Mouse (Mus musculus) ES-E14 (cell line): ENCODE results near the gene Fbln2. TPM values are rescaled to one million over a fixed set of nuclear protein-coding genes. Genes with fewer than 3 reads are reported as not detected.
"Not testable (repeated sequence)": the region's sequence is repeated elsewhere in the genome, so short reads cannot be mapped to it uniquely, and the experiment has no call there.

Experiments used
- DNase-seq: peaks from one replicate; pipeline ENCODE4 v3.0.0-alpha.2; 2013; ENCODE audit warnings: low read depth, low spot score
- H3K27ac ChIP-seq: 2 replicates; pipeline ENCODE4 v1.5.1; 2012; ENCODE audit warnings: low read depth, mild to moderate bottlenecking, low read length, moderate library complexity, mixed read lengths; ENCODE audit not compliant: poor library complexity, insufficient read depth, severe bottlenecking
- H3K36me3 ChIP-seq: 2 replicates; pipeline ENCODE4 v1.6.1; 2012; ENCODE audit warnings: mild to moderate bottlenecking, low read length, moderate library complexity, mixed read lengths; ENCODE audit not compliant: control insufficient read depth, poor library complexity, insufficient read depth, severe bottlenecking
- H3K4me1 ChIP-seq, 2 experiments: fragments of 150-350 bp in 1 of 2; sonication (generic) in 1 of 2; 2 replicates each; pipeline ENCODE4 v1.6.1; 2012; ENCODE audit warnings: low read length in 2 of 2, mild to moderate bottlenecking in 1 of 2, mixed read lengths in 1 of 2; ENCODE audit not compliant: control insufficient read depth in 2 of 2, insufficient read depth in 2 of 2, poor library complexity in 1 of 2
- H3K4me3 ChIP-seq, 2 experiments: fragments of 150-350 bp in 1 of 2; sonication (generic) in 1 of 2; 2 replicates each; pipeline ENCODE4 v1.5.1; 2012; ENCODE audit warnings: low read length in 2 of 2, low read depth in 1 of 2, mild to moderate bottlenecking in 1 of 2, mixed read lengths in 1 of 2; ENCODE audit not compliant: insufficient read depth in 1 of 2, poor library complexity in 1 of 2, severe bottlenecking in 1 of 2
- H3K9ac ChIP-seq: 2 replicates; pipeline ENCODE4 v1.6.1; 2012; ENCODE audit warnings: low read depth, mild to moderate bottlenecking, low read length, mixed read lengths; ENCODE audit not compliant: poor library complexity, insufficient read depth, severe bottlenecking
- H3K9me3 ChIP-seq: fragments of 150-350 bp; sonication (generic); 2 replicates; pipeline ENCODE4 v1.6.1; 2012; ENCODE audit warnings: low read depth, mild to moderate bottlenecking, low read length; ENCODE audit not compliant: control insufficient read depth, insufficient read depth
- CHD2 ChIP-seq: IDR thresholded peaks from 2 replicates; pipeline ENCODE4 v1.6.1; 2014; ENCODE audit warnings: mild to moderate bottlenecking, low read depth, low read length, inconsistent platforms
- HCFC1 ChIP-seq: IDR thresholded peaks from 2 replicates; pipeline ENCODE4 v1.6.1; 2012; ENCODE audit warnings: low read length, inconsistent platforms, borderline replicate concordance; ENCODE audit not compliant: insufficient read depth
- MAFK ChIP-seq: IDR thresholded peaks from 2 replicates; pipeline ENCODE4 v1.6.1; 2014; ENCODE audit warnings: mild to moderate bottlenecking, low read depth, low read length, inconsistent platforms; ENCODE audit not compliant: insufficient read depth
- ZC3H11A ChIP-seq: IDR thresholded peaks from 2 replicates; pipeline ENCODE4 v1.6.1; 2012; ENCODE audit warnings: low read depth, mild to moderate bottlenecking, inconsistent platforms, low read length, borderline replicate concordance
- ZNF384 ChIP-seq: IDR thresholded peaks from 2 replicates; pipeline ENCODE4 v1.6.1; 2012; ENCODE audit warnings: low read depth, low read length, inconsistent platforms
- in situ Hi-C, 2 experiments: fragments of 600-800 bp; cut with MboI; formaldehyde crosslinking; loops; one replicate each; pipeline ENCODE4 v1.15.1; 2025; ENCODE audit warnings: low sequenced_read_pairs in 2 of 2, inconsistent platforms in 1 of 2; ENCODE audit not compliant: unreplicated experiment in 2 of 2
- total RNA-seq: library from RNA; depleted of rRNA; stranded (reverse); fragments of 300-350 nt; gene quantifications from 2 replicates; pipeline ENCODE4 v1.2.3, GENCODE M21; 2012; rRNA removed

Gene Fbln2
- 9.0 and 24.7 TPM in 2 replicates for total RNA-seq

GRCm38 (mm10) chr6:91212155-91212554 lies at the start of gene Fbln2:
Gene Fbln2, plus strand, starts transcription at chr6:91212455.
- H3K4me3 ChIP-seq, result peak within 1 kb of the TSS; percentile 23 to 39
- H3K9me3 ChIP-seq, H3K36me3 ChIP-seq, H3K4me1 ChIP-seq, H3K27ac ChIP-seq, in situ Hi-C loops, DNase-seq: not testable (repeated sequence)
- H3K9ac ChIP-seq, result peak within 1 kb of the TSS; percentile 18

GRCm38 (mm10) chr6:91163195-91163911 lies 48.9 kb upstream of the Fbln2 start:
- DNase-seq, result no peak
- no peaks in the 10 kb centered on the region; the same call in 1 of the 2 replicates for H3K36me3 ChIP-seq
- no peaks in the 10 kb centered on the region for H3K9me3 ChIP-seq
- TF ChIP-seq CHD2 (no peak), MAFK (no peak), ZNF384 (no peak), HCFC1 (no peak), ZC3H11A (no peak)
- no peak overlapping the region for H3K27ac ChIP-seq
- no peaks in the 10 kb centered on the region for H3K4me1 ChIP-seq
- in situ Hi-C loops, result loop anchor here (10.0 to 25.0 kb wide), 2 partner anchors 91 to 99 kb away; no protein-coding TSS in a partner anchor
- H3K4me3 ChIP-seq, result no peak overlapping the region
- no peak overlapping the region for H3K9ac ChIP-seq

GRCm38 (mm10) chr6:91164584-91164983 lies 47.7 kb upstream of the Fbln2 start:
- Histone ChIP-seq H3K27ac (no peak overlapping the region), H3K4me1 (no peaks in the 10 kb centered on the region), H3K9me3 (no peaks in the 10 kb centered on the region), H3K36me3 (no peaks in the 10 kb centered on the region; the same call in 1 of the 2 replicates), H3K9ac (no peak overlapping the region), H3K4me3 (no peak overlapping the region)
- no peak for DNase-seq
- in situ Hi-C loops, result loop anchor here (10.0 to 25.0 kb wide), 2 partner anchors 90 to 98 kb away; no protein-coding TSS in a partner anchor
- no peak for TF ChIP-seq CHD2
- TF ChIP-seq ZNF384, result no peak
- no peak for TF ChIP-seq ZC3H11A

GRCm38 (mm10) chr6:91165210-91165609 lies 47.0 kb upstream of the Fbln2 start:
- H3K4me1 ChIP-seq, result no peaks in the 10 kb centered on the region
- in situ Hi-C loops, result loop anchor here (5.0 to 25.0 kb wide), 3 partner anchors 90 to 117 kb away; no protein-coding TSS in a partner anchor
- TF ChIP-seq CHD2, result no peak
- TF ChIP-seq MAFK, result no peak
- no peak for TF ChIP-seq HCFC1
- peak; percentile 58; the same call in 1 of the 2 replicates for TF ChIP-seq ZC3H11A
- no peak for TF ChIP-seq ZNF384
- H3K27ac ChIP-seq, result no peak overlapping the region
- H3K4me3 ChIP-seq, result no peak overlapping the region
- DNase-seq, result no peak
- H3K9ac ChIP-seq, result no peak overlapping the region
- H3K9me3 ChIP-seq, result no peaks in the 10 kb centered on the region
- no peaks in the 10 kb centered on the region; the same call in 1 of the 2 replicates for H3K36me3 ChIP-seq

- H3K27ac ChIP-seq, result no peak overlapping the region; the same call in 1 of the 2 replicates
- TF ChIP-seq MAFK (no peak), ZNF384 (no peak), CHD2 (no peak), HCFC1 (no peak), ZC3H11A (no peak)
- no peak overlapping the region for H3K9ac ChIP-seq
- in situ Hi-C loops, result loop anchor here (5.0 to 25.0 kb wide), 3 partner anchors 87 to 114 kb away; no protein-coding TSS in a partner anchor
- no peak overlapping the region for H3K4me3 ChIP-seq
- H3K9me3 ChIP-seq, result no peaks in the 10 kb centered on the region
- H3K36me3 ChIP-seq, result no peaks in the 10 kb centered on the region; the same call in 1 of the 2 replicates
- no peak for DNase-seq
- no peaks in the 10 kb centered on the region for H3K4me1 ChIP-seq
These were observed 44.4 kb upstream of the Fbln2 start for GRCm38 (mm10) chr6:91167828-91168227.
